Mouse (Mus musculus): ENCODE results near the gene Snapc4. TPM values are rescaled to one million over a fixed set of nuclear protein-coding genes. Genes with fewer than 3 reads are reported as not detected.

The Snapc4 gene
- polyA plus RNA-seq, 1 experiment from 2014 or later = 36.9 TPM

DNA sequence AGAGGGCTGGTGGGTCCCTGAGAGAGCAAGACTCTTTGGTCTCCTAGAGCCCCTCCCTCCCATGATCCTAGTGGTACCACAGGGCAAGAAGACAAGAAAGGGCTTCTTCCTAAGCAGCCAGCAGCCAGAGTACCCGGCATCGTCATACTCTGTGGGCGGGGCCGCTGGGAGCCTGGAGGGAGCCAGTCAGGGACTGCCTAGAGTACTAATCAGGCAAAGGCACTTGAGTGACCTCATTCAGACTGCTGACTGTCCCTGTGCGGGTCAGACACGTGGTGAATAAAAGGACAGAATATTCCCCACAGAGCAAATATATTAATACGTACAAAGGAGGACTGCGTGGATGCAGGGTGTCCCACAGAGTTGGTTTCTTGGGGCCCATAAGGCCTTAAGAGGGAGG, 51.1 kb downstream of the Snapc4 start:
- Histone ChIP-seq H3K4me3 (no peak overlapping the region), H3K9me3 (no peaks in the 10 kb centered on the region), H3K4me2 (replicated peaks) (no peak overlapping the region), H3K4me1 (no peaks in the 10 kb centered on the region), H3K27ac (replicated peaks) (peak overlapping the region; percentile 15; the same call in 1 of the 2 replicates), H3K9ac (replicated peaks) (no peak overlapping the region), H3K27me3 (no peaks in the 10 kb centered on the region), H3K36me3 (peaks cover 74% of the 10 kb centered on the region)
- 60% methylated on average over 8 of the region's 8 CpGs for WGBS
- 0 out of 2 replicates have a peak, but pooled peaks have one; percentile 24 for ATAC-seq (ENCODE audit: low FRiP score, low read depth)

DNA sequence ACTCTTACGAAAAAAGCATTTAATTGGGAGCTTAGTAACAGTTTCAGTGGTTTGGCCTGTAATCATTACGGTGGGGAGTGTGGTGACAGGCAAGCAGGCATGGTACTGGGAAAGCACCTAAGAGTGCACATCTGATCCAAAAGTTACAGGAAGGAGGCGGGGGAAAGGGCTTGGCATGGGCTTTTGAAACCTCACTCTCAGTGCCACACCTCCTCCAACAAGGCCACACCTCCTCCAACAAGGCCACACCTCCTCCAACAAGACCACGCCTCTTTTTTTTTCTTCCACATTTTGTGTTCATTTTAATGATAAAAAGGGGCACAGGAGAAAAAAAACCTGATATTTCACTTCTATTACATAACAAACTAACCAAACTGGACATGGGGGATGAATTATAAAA, 52.6 kb downstream of the Snapc4 start:
- Histone ChIP-seq H3K9ac (replicated peaks) (no peak overlapping the region), H3K9me3 (no peaks in the 10 kb centered on the region), H3K27me3 (no peaks in the 10 kb centered on the region), H3K4me2 (replicated peaks) (no peak overlapping the region), H3K36me3 (peaks cover 87% of the 10 kb centered on the region), H3K4me3 (no peak overlapping the region), H3K4me1 (no peaks in the 10 kb centered on the region), H3K27ac (replicated peaks) (no peak overlapping the region)
- ATAC-seq (ENCODE audit: low FRiP score, low read depth) = no peak
- WGBS = 93% methylated on average over 4 of the region's 4 CpGs

DNA sequence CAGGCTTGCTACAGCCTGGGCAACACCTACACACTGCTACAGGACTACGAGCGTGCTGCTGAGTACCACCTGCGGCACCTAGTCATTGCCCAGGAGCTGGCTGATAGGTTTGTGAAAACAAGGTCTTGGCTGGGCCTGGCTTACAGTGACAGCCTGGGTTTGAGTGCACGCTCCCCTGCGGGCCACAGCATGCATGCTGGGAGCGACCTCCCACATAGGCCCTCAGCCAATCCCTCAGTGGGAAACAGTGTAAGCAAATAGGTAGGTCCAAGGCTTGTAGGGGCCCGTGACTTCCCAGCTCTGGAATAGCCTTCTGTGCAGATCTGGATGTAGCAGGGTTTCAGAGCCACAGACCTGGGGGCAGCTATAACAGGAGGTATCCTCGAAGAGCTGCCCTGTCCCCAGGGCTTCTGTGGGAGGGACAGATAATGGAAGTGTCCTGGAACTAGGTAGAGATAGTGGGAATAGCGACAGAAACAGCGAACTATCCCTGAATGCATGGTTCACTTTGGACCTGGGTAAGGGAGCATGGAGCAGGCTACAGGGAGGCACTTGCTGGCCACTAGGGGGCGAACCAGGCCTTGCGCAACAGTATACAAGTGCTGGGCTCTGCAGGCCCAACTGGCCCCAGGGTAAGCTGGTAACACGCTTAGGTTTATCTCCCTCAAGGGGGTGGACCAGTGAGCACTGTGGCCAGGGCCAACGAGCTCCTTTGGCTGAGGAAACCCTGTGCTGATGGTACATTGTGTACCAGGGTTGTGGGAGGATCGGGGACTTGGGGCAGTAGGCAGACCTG, 54.9 kb downstream of the Snapc4 start:
- Histone ChIP-seq H3K27me3 (no peaks in the 10 kb centered on the region), H3K36me3 (peaks cover 75% of the 10 kb centered on the region), H3K4me3 (no peak overlapping the region), H3K27ac (replicated peaks) (no peak overlapping the region), H3K4me2 (replicated peaks) (no peak overlapping the region), H3K9ac (replicated peaks) (no peak overlapping the region), H3K9me3 (no peaks in the 10 kb centered on the region), H3K4me1 (0 out of 2 replicates have a peak, but pooled peaks cover 6% of the 10 kb centered on the region)
- ATAC-seq (ENCODE audit: low FRiP score, low read depth) = peak; percentile 76
- 72% methylated on average over 15 of the region's 15 CpGs for WGBS

DNA sequence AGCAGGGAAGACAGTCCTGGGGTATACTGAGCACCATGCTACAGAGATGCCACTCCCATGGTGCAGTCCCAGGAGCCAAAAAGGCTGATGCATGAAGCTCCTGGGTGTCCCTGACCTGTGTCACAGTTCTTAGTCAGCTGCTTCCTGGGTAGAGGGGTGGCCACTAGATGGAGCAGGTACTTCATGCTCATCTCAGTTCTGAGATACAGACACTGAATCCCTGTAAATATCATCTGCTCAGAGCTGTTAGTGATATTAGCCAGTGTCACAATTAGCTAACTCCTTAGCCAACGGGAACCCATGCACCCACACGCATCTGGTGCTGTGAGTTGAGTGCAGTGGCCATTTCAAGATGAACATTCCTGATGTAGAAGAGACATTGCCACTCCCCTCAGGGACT, 55.5 kb downstream of the Snapc4 start:
- 92% methylated on average over 2 of the region's 2 CpGs for WGBS
- Histone ChIP-seq H3K4me2 (replicated peaks) (no peak overlapping the region), H3K27ac (replicated peaks) (no peak overlapping the region), H3K27me3 (no peaks in the 10 kb centered on the region), H3K9ac (replicated peaks) (no peak overlapping the region), H3K4me1 (peaks cover 12% of the 10 kb centered on the region), H3K4me3 (no peak overlapping the region), H3K36me3 (peaks cover 72% of the 10 kb centered on the region), H3K9me3 (no peaks in the 10 kb centered on the region)
- no peak for ATAC-seq (ENCODE audit: low FRiP score, low read depth)

DNA sequence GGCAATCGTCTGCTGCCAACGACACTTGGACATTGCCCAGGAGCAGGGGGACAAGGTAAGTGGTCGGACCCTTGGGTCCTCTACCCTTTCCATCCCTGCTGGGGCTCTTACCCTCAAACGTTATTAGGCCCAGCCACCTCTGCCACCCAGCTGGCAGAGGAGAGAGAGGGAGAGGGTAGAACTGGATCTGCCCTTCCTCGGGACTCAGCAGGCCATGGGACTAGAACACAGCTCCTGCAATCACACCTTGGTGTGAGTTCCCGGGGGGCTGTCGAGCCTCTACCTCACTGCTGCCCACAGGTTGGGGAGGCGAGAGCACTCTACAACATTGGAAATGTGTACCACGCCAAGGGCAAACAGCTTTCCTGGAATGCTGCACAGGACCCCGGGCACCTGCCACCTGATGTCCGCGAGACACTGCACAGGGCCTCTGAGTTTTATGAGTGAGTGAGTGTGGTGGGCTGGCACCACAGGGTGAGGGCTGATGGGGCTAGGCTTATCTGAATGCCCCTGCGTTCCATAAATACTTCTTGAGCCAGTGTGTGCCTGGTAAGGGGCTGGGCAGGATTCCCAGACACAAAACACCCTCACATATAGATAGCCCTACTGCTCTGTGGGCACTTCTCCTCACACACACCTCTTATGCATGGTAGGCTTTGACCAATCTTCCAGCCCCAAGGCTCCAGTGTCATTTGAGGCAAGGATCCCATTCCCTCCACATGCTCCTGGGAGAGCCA, 56.7 kb downstream of the Snapc4 start:
- H3K9ac ChIP-seq (replicated peaks) = no peak overlapping the region
- H3K27me3 ChIP-seq = no peaks in the 10 kb centered on the region
- WGBS = 93% methylated on average over 13 of the region's 13 CpGs
- peaks cover 72% of the 10 kb centered on the region for H3K36me3 ChIP-seq
- no peak overlapping the region for H3K4me3 ChIP-seq
- ATAC-seq (ENCODE audit: low FRiP score, low read depth) = no peak
- no peak overlapping the region for H3K27ac ChIP-seq (replicated peaks)
- H3K9me3 ChIP-seq = no peaks in the 10 kb centered on the region
- no peak overlapping the region for H3K4me2 ChIP-seq (replicated peaks)
- peaks cover 24% of the 10 kb centered on the region for H3K4me1 ChIP-seq

DNA sequence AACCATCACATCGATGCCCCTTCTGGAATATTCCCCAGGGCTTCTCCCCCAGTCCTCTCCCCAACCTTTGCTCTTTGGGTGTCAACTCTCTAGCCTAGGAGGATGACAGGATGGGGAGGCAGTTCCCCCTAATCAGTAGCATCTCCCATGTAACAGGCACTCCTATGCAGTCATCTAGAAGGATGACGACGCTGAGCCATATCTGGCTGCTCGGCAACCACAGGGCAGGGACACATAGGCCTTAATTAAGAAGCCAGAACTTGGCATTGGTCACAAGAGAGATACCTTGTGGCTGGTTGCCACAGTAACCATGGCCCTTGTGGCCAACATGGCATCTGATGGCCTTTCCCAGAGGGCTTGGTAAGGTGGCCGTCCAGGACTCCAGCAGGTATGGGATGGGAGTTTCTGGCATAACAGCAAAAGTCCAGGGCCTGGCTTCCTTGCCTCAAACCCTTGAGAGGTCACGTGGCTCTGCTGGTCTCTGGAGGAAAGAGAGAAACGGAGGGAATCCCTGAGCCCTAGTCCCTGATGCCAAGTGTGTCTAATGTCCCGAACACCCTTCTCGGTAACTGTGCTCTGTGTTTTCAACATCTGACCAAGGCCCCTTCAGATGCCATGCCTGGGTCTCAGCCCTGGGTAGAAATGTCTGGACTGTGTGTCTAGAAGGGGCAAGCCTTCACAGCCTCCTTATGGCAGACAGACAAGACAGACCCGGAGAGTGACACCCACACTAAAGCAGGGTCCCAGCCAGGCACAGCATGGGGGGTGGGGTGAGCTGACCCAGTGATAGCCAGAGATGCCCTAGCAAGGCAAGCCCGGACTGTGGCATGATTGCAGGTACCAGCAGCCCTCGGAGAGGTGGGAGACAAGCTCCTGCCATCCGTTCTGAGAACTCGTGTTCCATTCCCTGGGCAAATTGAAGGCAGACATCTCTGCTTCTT, 59.9 kb downstream of the Snapc4 start:
- Histone ChIP-seq H3K36me3 (peaks cover 48% of the 10 kb centered on the region), H3K9ac (replicated peaks) (no peak overlapping the region), H3K4me3 (no peak overlapping the region), H3K27me3 (no peaks in the 10 kb centered on the region), H3K4me2 (replicated peaks) (no peak overlapping the region), H3K27ac (replicated peaks) (no peak overlapping the region), H3K4me1 (peaks cover 50% of the 10 kb centered on the region), H3K9me3 (no peaks in the 10 kb centered on the region)
- WGBS = 91% methylated on average over 14 of the region's 14 CpGs
- no peak for ATAC-seq (ENCODE audit: low FRiP score, low read depth)

DNA sequence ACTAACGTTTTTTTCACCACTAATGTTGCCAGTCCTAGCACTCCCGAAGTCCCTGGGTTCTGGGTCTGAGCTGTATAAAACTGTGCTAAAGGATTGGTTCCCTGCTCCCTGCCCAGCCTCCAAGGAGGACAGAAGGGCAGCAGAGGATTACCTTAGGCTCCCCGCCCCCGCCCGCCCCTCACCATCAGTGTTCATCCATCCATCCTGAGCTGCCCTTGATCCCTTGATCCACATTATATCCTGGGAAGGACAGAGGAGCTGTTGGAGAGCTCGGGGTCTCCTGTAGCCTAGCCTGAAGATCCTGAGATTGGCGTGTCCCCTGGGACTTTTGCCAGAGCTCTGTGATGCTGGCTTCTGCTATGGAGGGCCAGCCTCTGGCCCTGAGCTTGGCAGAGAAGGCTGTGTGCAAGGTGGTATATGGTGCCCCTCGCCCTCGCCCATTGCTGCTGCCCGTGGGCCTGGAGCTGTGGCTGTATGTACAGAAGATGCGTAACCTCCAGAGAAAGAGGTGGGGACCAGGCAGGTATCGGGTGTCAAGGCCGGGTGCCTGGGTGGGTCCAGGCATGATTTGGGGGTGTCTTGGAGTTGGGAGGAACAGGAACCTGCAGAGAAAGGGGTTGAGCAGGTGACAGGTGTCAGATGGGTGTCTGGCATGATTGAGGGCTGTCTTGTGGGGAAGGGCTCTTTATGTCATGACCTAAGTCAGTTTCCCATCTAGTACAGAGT, 60.8 kb downstream of the Snapc4 start:
- no peak overlapping the region for H3K4me2 ChIP-seq (replicated peaks)
- no peaks in the 10 kb centered on the region for H3K27me3 ChIP-seq
- no peak overlapping the region for H3K9ac ChIP-seq (replicated peaks)
- H3K36me3 ChIP-seq = peaks cover 40% of the 10 kb centered on the region
- H3K27ac ChIP-seq (replicated peaks) = no peak overlapping the region
- 84% methylated on average over 13 of the region's 13 CpGs for WGBS
- no peak for ATAC-seq (ENCODE audit: low FRiP score, low read depth)
- H3K9me3 ChIP-seq = no peaks in the 10 kb centered on the region
- H3K4me1 ChIP-seq = peaks cover 56% of the 10 kb centered on the region
- no peak overlapping the region for H3K4me3 ChIP-seq

DNA sequence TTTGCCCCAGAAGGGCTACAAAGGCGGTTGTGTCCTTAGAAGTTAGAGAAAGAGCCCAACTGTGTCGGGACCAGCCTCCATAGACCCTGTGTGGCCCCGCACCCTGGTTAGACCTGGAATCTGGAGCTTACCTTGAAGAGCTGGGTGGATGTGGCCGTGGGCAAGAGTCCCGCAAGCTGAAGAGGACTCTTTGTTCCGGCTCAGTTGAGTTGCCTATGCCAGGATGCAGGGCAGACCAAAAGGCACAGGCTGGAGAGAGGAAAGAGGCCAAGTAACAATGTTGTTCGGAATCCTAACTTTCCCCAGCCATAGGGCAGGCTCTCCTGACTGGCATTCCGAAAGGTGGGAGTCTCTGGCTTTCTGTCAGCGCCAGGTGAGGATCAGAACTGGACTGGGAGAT, 61.3 kb downstream of the Snapc4 start:
- Histone ChIP-seq H3K4me1 (peaks cover 59% of the 10 kb centered on the region), H3K4me2 (replicated peaks) (no peak overlapping the region)
- WGBS = 92% methylated on average over 9 of the region's 9 CpGs

DNA sequence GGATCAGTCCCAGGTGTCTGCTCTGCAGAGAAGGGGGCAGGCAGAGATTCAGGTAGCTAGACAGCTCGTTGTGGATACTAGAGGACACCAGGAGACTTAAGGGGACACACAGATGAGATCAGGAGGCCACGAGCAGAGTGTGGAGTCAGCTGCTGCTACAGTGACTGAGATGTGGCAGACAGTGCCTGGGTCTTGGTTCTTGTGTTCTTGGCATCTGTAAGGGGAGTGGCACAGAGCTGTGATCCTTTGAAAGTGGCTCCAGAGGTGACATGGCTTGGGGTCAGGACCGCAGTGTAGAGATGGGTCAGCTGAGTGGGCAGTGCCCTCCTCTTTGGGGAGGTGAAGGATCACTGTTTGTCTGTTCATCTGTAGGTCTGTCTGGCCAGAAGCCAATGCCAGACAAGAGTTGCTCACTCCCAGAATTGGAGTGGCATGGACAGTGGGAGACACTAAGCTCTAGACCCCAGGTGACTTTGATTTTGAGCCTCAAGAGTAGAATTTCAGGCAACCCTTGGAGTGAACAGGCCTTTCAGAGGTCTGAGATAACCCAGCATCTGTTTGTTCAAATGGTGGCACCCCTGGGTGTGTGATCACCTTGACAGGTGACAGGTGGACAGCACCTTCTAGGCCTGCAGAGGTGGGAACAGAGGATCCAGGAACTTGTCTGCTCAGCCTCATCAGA, 62.3 kb downstream of the Snapc4 start:
- ATAC-seq (ENCODE audit: low FRiP score, low read depth) = no peak
- H3K9me3 ChIP-seq = no peaks in the 10 kb centered on the region
- no peaks in the 10 kb centered on the region for H3K27me3 ChIP-seq
- peaks cover 59% of the 10 kb centered on the region for H3K4me1 ChIP-seq
- peak overlapping the region; percentile 90 for H3K4me3 ChIP-seq
- WGBS = 91% methylated on average over 3 of the region's 3 CpGs
- H3K4me2 ChIP-seq (replicated peaks) = peak overlapping the region; percentile 84
- H3K9ac ChIP-seq (replicated peaks) = peak overlapping the region; percentile 97; the same call in 1 of the 2 replicates
- H3K27ac ChIP-seq (replicated peaks) = no peak overlapping the region
- peaks cover 25% of the 10 kb centered on the region for H3K36me3 ChIP-seq

More for the DNA sequence above, 61.3 kb downstream of the Snapc4 start:
- no peak overlapping the region for H3K27ac ChIP-seq (replicated peaks)
- no peak overlapping the region for H3K9ac ChIP-seq (replicated peaks)
- peaks cover 34% of the 10 kb centered on the region for H3K36me3 ChIP-seq
- ATAC-seq (ENCODE audit: low FRiP score, low read depth) = no peak
- H3K9me3 ChIP-seq = no peaks in the 10 kb centered on the region
- no peaks in the 10 kb centered on the region for H3K27me3 ChIP-seq
- no peak overlapping the region for H3K4me3 ChIP-seq

DNA sequence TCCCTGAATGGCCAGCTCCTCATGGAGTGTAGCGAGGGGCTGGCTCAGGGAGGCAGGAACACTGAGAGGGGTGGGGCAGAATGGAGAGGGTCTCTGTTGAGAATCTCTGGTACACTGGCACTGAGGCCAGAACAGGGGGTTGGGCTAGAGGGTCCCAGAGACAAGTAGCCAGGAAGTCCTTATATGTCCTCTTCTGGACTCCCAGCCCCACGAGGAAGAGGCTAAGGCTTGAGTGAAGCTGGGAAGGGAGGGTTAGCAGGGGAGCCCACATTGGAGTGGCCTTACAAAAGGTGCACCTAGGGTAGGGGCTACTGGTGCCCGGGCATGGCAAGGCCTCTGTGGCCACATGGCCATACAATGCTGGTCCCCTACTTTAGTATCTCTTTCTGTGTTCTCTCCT, 63.1 kb downstream of the Snapc4 start:
- WGBS = 82% methylated on average over 3 of the region's 3 CpGs
- Histone ChIP-seq H3K9ac (replicated peaks) (peak overlapping the region; percentile 97; the same call in 1 of the 2 replicates), H3K4me1 (peaks cover 59% of the 10 kb centered on the region), H3K27me3 (no peaks in the 10 kb centered on the region), H3K9me3 (no peaks in the 10 kb centered on the region), H3K4me3 (peak overlapping the region; percentile 90), H3K4me2 (replicated peaks) (peak overlapping the region; percentile 84), H3K27ac (replicated peaks) (no peak overlapping the region), H3K36me3 (peaks cover 17% of the 10 kb centered on the region)
- ATAC-seq (ENCODE audit: low FRiP score, low read depth) = no peak

Measured in midbrain, embryonic 12.5 days (tissue).